Comparison of ENCODE assay signal across 21 mouse cellular contexts in the genomic region with DNA sequence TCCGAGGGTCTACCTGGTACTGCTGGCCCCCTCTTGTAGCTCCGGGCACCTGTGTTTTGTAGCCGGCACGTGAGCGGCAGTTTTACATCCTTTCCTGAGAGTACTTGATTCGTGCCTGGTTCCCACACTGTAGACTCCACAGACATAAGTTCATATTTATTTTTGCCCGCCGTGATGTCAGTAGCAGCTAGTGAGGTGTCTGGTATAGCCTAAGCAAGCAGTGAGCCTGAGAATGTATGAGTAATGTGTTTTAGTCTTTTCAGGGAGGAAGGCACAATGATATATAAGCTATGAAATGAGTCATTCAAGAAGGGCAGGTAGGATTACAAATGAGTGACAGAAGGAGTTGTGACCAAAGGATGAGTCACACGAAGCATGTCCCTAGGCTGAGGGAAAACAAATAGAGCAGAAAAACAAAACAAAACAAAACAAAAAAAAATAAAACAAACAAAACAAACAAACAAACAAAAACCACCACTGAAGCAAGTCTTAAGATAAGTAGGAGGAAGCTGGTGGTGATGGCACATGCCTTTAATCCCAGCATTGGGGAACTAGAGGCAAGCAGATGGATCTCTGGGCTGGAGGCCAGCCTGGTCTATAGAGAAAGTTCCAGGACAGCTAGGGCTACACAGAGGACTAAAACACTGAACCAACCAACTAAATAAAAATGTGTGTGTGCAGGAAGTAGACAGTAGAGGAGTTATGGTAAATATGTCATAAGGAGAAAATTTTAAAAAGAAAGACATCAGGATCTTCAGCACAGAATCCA.
A peak's percentile ranks its signal among the peaks of the same experiment; 100 is the strongest.
DNase-seq lines count a peak whose midpoint lies in the region; TF ChIP-seq lines count a peak whose summit lies in the region.
"Had no signal": no experiment of that assay in that cellular context is flagged by ENCODE, and none has a peak within 500 bp of the region (broad histone marks: within the 10 kb centered on the region; RNA-seq: fewer than 3 reads in every experiment).

No protein-coding gene starts in this region.

- TF ChIP-seq CTCF in layer of hippocampus, adult 2 months (conservative IDR thresholded peaks at IDR 0.05), result no peak

- no peak overlapping the region for H3K27ac ChIP-seq in layer of hippocampus, adult 2 months
- H3K27ac ChIP-seq: forebrain, embryonic 10.5 days; heart, embryonic 13.5 days; hindbrain, embryonic 12.5 days; liver, embryonic 13.5 days; midbrain, embryonic 12.5 days had no signal

- peak; percentile 42 to 55 for DNase-seq in cerebellum, adult 18-20 months
- DNase-seq in cerebellum, postnatal 4 days (ENCODE audit: low spot score in 2 of 2), result no peak
- peak; percentile 24 for DNase-seq in layer of hippocampus, adult 9-11 months
- DNase-seq in layer of hippocampus, adult 2 months (ENCODE audit: low spot score in 2 of 2), result no peak
- DNase-seq in brain, adult 2 months (ENCODE audit: low read depth, low spot score), result peak; percentile 70
- DNase-seq in cerebellum, postnatal 25 days, result peak; percentile 59 to 79
- no peak for DNase-seq in gastrocnemius, postnatal 4 days (ENCODE audit: low spot score in 2 of 2)
- DNase-seq in adrenal gland, adult 2 months, result no peak
- DNase-seq: gastrocnemius, postnatal 10 days; heart, adult 18-20 months; heart, postnatal 14 days; kidney, adult 8-10 months; kidney, postnatal 25 days; liver, embryonic 13.5 days; lung, adult 2 months; right cerebral cortex, postnatal 14 days; thymus, postnatal 36 days had no signal

- H3K4me3 ChIP-seq in layer of hippocampus, adult 2 months, result no peak overlapping the region
- H3K4me3 ChIP-seq: forebrain, embryonic 10.5 days; heart, embryonic 13.5 days; hindbrain, embryonic 12.5 days; liver, embryonic 13.5 days; midbrain, embryonic 12.5 days had no signal

Comparison
In these comparisons a context has a peak if more than half of its experiments do, and no peak if none do; other contexts are left out.
1. DNase-seq: peak in cerebellum, adult 18-20 months (2 of 2), layer of hippocampus, adult 9-11 months (single experiment), brain, adult 2 months (single experiment) and cerebellum, postnatal 25 days (2 of 2); none in cerebellum, postnatal 4 days (0 of 2), layer of hippocampus, adult 2 months (0 of 2), gastrocnemius, postnatal 4 days (0 of 2) and adrenal gland, adult 2 months (single experiment).